Mouse (Mus musculus) lung, postnatal 0 days (tissue): ENCODE measurements around the gene Nlrp1b. TPM values are rescaled to one million over a fixed set of nuclear protein-coding genes. Genes with fewer than 3 reads are reported as not detected.

Experiments used
- ATAC-seq: fragments of 200-750 bp; cut with Nextera tagmentation; 2 replicates; pipeline ENCODE4 v1.8.0; 2017; ENCODE audit warnings: moderate library complexity
- DNase-seq: peaks from one replicate; pipeline ENCODE4 v3.0.0-alpha.2; 2016; ENCODE audit warnings: low spot score
- H3K27ac ChIP-seq: fragments of 300-500 bp; sonication (generic); 2 replicates; pipeline ENCODE4 v1.5.1; 2014; ENCODE audit warnings: antibody characterized with exemption, mild to moderate bottlenecking, low read length, mixed read lengths
- H3K27me3 ChIP-seq: fragments of 300-500 bp; sonication (generic); replicated peaks from 2 replicates; pipeline ENCODE4 v1.6.1; 2014; ENCODE audit warnings: low read length, mixed read lengths; ENCODE audit not compliant: insufficient read depth
- H3K36me3 ChIP-seq: fragments of 300-500 bp; sonication (generic); 2 replicates; pipeline ENCODE4 v1.6.1; 2014; ENCODE audit warnings: low read length, mixed read lengths; ENCODE audit not compliant: insufficient read depth
- H3K4me1 ChIP-seq: fragments of 300-500 bp; sonication (generic); 2 replicates; pipeline ENCODE4 v1.6.1; 2014; ENCODE audit warnings: antibody characterized with exemption, low read depth, low read length, mixed read lengths; ENCODE audit not compliant: insufficient read depth
- H3K4me2 ChIP-seq: fragments of 300-500 bp; sonication (generic); replicated peaks from 2 replicates; pipeline ENCODE4 v1.6.1; 2014; ENCODE audit warnings: low read depth, mild to moderate bottlenecking, low read length, moderate library complexity, mixed read lengths
- H3K4me3 ChIP-seq: fragments of 300-500 bp; sonication (generic); 2 replicates; pipeline ENCODE4 v1.5.1; 2014; ENCODE audit warnings: low read depth, low read length
- H3K9ac ChIP-seq: fragments of 300-500 bp; sonication (generic); replicated peaks from 2 replicates; pipeline ENCODE4 v1.6.1; 2014; ENCODE audit warnings: low read depth, mild to moderate bottlenecking
- H3K9me3 ChIP-seq: fragments of 300-500 bp; sonication (generic); 2 replicates; pipeline ENCODE4 v1.6.1; 2016; ENCODE audit warnings: low read length, mixed read lengths
- CTCF ChIP-seq: IDR thresholded peaks from 2 replicates; pipeline ENCODE4 v1.5.1; 2016; ENCODE audit warnings: antibody characterized with exemption, mild to moderate bottlenecking
- EP300 ChIP-seq: IDR thresholded peaks from 2 replicates; pipeline ENCODE4 v1.6.1; 2016; ENCODE audit warnings: antibody characterized with exemption, mild to moderate bottlenecking, control low read depth
- WGBS: fragments of 180-500 bp; shearing (Covaris S2); extraction: QIAGEN DNeasy Blood & Tissue Kit; methylation state at CpG from one replicate; pipeline ENCODE4 v1.1.7; 2014; 5-methylcytosine and 5-hydroxymethylcytosine counted together
- polyA plus RNA-seq: library from polyadenylated mRNA; unstranded; fragments of >200 nt; fragmentation: Nextera tagmentation; extraction: Ambion mirVana; gene quantifications from 2 replicates; pipeline ENCODE4 v1.2.1, GENCODE M21; 2015

The Nlrp1b gene
- polyA plus RNA-seq, 1 experiment from 2014 or later = 0.08 TPM

- no peaks in the 10 kb centered on the region for H3K27me3 ChIP-seq
- no peak for ATAC-seq
Measured at GRCm38 (mm10) chr11:71169633-71170032, 60.9 kb downstream of the Nlrp1b start.

GRCm38 (mm10) chr11:71164139-71164538, 66.4 kb downstream of the Nlrp1b start:
- DNase-seq = peak; percentile 8
- no peak for TF ChIP-seq EP300
- TF ChIP-seq CTCF = no peak

More at GRCm38 (mm10) chr11:71169633-71170032, 60.9 kb downstream of the Nlrp1b start:
- H3K36me3 ChIP-seq = no peaks in the 10 kb centered on the region
- no peaks in the 10 kb centered on the region for H3K9me3 ChIP-seq
- H3K9ac ChIP-seq = no peak overlapping the region
- WGBS = 66% methylated on average over 1 of the region's 1 CpGs
- TF ChIP-seq EP300 = no peak
- H3K4me2 ChIP-seq = no peak overlapping the region
- DNase-seq = no peak
- no peaks in the 10 kb centered on the region for H3K4me1 ChIP-seq
- H3K27ac ChIP-seq = no peak overlapping the region
- H3K4me3 ChIP-seq = no peak overlapping the region

GRCm38 (mm10) chr11:71159439-71160136, 70.9 kb downstream of the Nlrp1b start:
- Histone ChIP-seq H3K27ac (no peak overlapping the region), H3K4me2 (no peak overlapping the region), H3K9ac (no peak overlapping the region), H3K36me3 (no peaks in the 10 kb centered on the region), H3K4me3 (no peak overlapping the region), H3K4me1 (no peaks in the 10 kb centered on the region), H3K9me3 (no peaks in the 10 kb centered on the region), H3K27me3 (no peaks in the 10 kb centered on the region)
- TF ChIP-seq CTCF = no peak
- TF ChIP-seq EP300 = no peak
- DNase-seq (no peak), ATAC-seq (no peak)
- 57% methylated on average over 3 of the region's 3 CpGs for WGBS

More at GRCm38 (mm10) chr11:71164139-71164538, 66.4 kb downstream of the Nlrp1b start:
- no peaks in the 10 kb centered on the region for H3K36me3 ChIP-seq
- WGBS = 50% methylated on average over 1 of the region's 1 CpGs
- no peak overlapping the region for H3K4me2 ChIP-seq
- no peaks in the 10 kb centered on the region for H3K4me1 ChIP-seq
- no peaks in the 10 kb centered on the region for H3K9me3 ChIP-seq
- H3K9ac ChIP-seq = no peak overlapping the region
- no peak overlapping the region for H3K27ac ChIP-seq
- no peak for ATAC-seq
- H3K27me3 ChIP-seq = no peaks in the 10 kb centered on the region
- no peak overlapping the region for H3K4me3 ChIP-seq

- Histone ChIP-seq H3K4me3 (no peak overlapping the region), H3K27me3 (no peaks in the 10 kb centered on the region), H3K9me3 (no peaks in the 10 kb centered on the region), H3K36me3 (no peaks in the 10 kb centered on the region), H3K4me1 (no peaks in the 10 kb centered on the region), H3K27ac (no peak overlapping the region), H3K9ac (no peak overlapping the region), H3K4me2 (no peak overlapping the region)
- TF ChIP-seq EP300 = no peak
- TF ChIP-seq CTCF = no peak
- DNase-seq (no peak), ATAC-seq (no peak)
- whole genome bisulfite sequencing = 77% methylated on average over 1 of the region's 1 CpGs
Measured at GRCm38 (mm10) chr11:71155272-71155671, 75.3 kb downstream of the Nlrp1b start.

DNA sequence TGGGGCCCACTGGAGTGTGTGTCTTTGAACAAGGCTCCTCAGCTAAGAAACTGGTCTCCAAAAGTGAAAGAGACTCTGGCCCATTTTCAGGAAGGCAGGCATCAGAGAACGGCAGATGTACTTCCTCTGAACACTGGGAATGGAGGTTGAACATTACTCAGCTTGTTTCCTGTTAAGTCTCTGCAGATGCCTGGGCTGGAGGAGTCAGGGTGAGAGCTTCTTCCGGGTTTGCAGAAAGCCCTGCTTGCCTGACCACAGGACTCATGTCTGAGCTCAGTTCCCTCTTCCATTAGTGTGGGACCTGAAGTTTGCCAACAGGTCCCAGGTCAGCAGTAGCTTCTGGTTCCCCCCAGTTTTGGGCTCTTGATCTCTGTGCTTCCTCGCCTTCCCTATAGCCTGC, 85.9 kb downstream of the Nlrp1b start, which contains the start of gene Nlrp1a:
Gene Nlrp1a, minus strand, starts transcription at position 44 of the 400 bp plus-strand sequence.
- H3K27me3 ChIP-seq = no peaks in the 10 kb centered on the region
- ATAC-seq (peak; percentile 38), DNase-seq (peak; percentile 19)
- 47% methylated on average over 3 of the region's 3 CpGs for WGBS
- H3K9ac ChIP-seq = no peak within 1 kb of the TSS
- TF ChIP-seq EP300 (no peak), CTCF (no peak)
- H3K4me1 ChIP-seq = no peaks in the 10 kb centered on the region
- no peaks in the 10 kb centered on the region for H3K36me3 ChIP-seq
- H3K27ac ChIP-seq = no peak within 1 kb of the TSS
- no peak within 1 kb of the TSS for H3K4me3 ChIP-seq
- H3K4me2 ChIP-seq = no peak within 1 kb of the TSS
- H3K9me3 ChIP-seq = no peaks in the 10 kb centered on the region

DNA sequence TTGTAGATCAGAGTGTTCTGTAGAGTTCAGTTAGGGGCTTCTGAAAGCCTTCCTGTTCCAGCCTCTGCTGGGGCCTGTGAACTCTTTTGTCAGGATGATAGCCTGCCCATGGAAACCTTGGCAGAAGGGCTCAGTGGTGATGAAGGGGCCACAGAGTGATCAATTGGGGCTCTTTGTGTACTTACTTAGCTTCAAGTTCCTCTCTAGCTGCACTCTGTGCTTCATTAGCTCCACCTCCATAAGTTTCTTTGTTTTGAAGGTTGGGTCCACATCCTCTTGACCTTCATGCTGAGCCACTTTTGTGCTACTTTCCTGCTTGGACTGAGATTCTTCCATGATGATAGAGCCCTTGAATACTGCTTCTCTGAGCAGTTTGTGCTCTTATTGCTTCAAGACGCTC, 88.5 kb downstream of the Nlrp1b start:
- H3K27me3 ChIP-seq = no peaks in the 10 kb centered on the region
- no peaks in the 10 kb centered on the region for H3K4me1 ChIP-seq
- DNase-seq (no peak), ATAC-seq (no peak)
- no peak overlapping the region for H3K9ac ChIP-seq
- no peak overlapping the region for H3K4me2 ChIP-seq
- no peak overlapping the region for H3K4me3 ChIP-seq
- no peak for TF ChIP-seq CTCF
- TF ChIP-seq EP300 = no peak
- H3K9me3 ChIP-seq = no peaks in the 10 kb centered on the region
- H3K27ac ChIP-seq = no peak overlapping the region
- WGBS = 73% methylated on average over 1 of the region's 1 CpGs
- no peaks in the 10 kb centered on the region for H3K36me3 ChIP-seq
